Mouse (Mus musculus): Measurements from ENCODE around the gene 5031439G07Rik.

GRCm38 (mm10) chr15:84997768-84998454, 9.6 kb upstream of the 5031439G07Rik start:
- no peak for TF ChIP-seq POLR2A (IDR thresholded peaks at IDR 0.05; ENCODE audit: extremely low read depth, insufficient read depth, low read length)
- no peak for TF ChIP-seq CTCF (IDR thresholded peaks at IDR 0.05; ENCODE audit: extremely low read depth, insufficient read depth, low read length)
